Mouse (Mus musculus): ENCODE measurements at regions not wholly inside any gene's neighbourhood (a gene's known extent, or its start where the extent isn't known, plus 50 kb on each side); places are given as distances from the start of the nearest gene placed in this dataset.

GRCm38 (mm10) chr12:99632988-99633387 lies 69.6 kb upstream of the Foxn3 start:
- no peak for ATAC-seq (ENCODE audit: low read depth)
- Histone ChIP-seq H3K27ac (no peak overlapping the region), H3K36me3 (no peaks in the 10 kb centered on the region), H3K4me1 (replicated peaks) (peaks cover 5% of the 10 kb centered on the region; the same call in 1 of the 2 replicates), H3K4me2 (no peak overlapping the region), H3K4me3 (replicated peaks) (no peak overlapping the region), H3K27me3 (peaks cover 14% of the 10 kb centered on the region), H3K9me3 (replicated peaks) (no peaks in the 10 kb centered on the region), H3K9ac (no peak overlapping the region)
- WGBS (ENCODE audit: insufficient replicate concordance) = 79% methylated on average over 6 of the region's 6 CpGs
- DNase-seq = no peak

- H3K9ac ChIP-seq = no peak overlapping the region
- peaks cover 11% of the 10 kb centered on the region for H3K4me1 ChIP-seq (replicated peaks)
- DNase-seq (no peak), ATAC-seq (ENCODE audit: low read depth) (no peak)
- no peak overlapping the region for H3K27ac ChIP-seq
- no peak overlapping the region for H3K4me3 ChIP-seq (replicated peaks)
- H3K4me2 ChIP-seq = no peak overlapping the region
- WGBS (ENCODE audit: insufficient replicate concordance) = 59% methylated on average over 4 of the region's 4 CpGs
- no peaks in the 10 kb centered on the region for H3K9me3 ChIP-seq (replicated peaks)
- H3K36me3 ChIP-seq = no peaks in the 10 kb centered on the region
- peaks cover 40% of the 10 kb centered on the region for H3K27me3 ChIP-seq
These were observed 66.2 kb upstream of the Foxn3 start for GRCm38 (mm10) chr12:99629606-99630005.

- DNase-seq (no peak), ATAC-seq (ENCODE audit: low read depth) (no peak)
- no peaks in the 10 kb centered on the region for H3K9me3 ChIP-seq (replicated peaks)
- H3K9ac ChIP-seq = no peak overlapping the region
- no peak overlapping the region for H3K27ac ChIP-seq
- peaks cover 11% of the 10 kb centered on the region for H3K4me1 ChIP-seq (replicated peaks)
- H3K36me3 ChIP-seq = no peaks in the 10 kb centered on the region
- peaks cover 40% of the 10 kb centered on the region for H3K27me3 ChIP-seq
- H3K4me3 ChIP-seq (replicated peaks) = no peak overlapping the region
- WGBS (ENCODE audit: insufficient replicate concordance) = 66% methylated on average over 3 of the region's 3 CpGs
- peak overlapping the region; percentile 70; the same call in 1 of the 2 replicates for H3K4me2 ChIP-seq
These were observed 65.0 kb upstream of the Foxn3 start for GRCm38 (mm10) chr12:99628421-99628820.

- peaks cover 11% of the 10 kb centered on the region for H3K4me1 ChIP-seq (replicated peaks)
- DNase-seq = peak; percentile 50
- H3K9ac ChIP-seq = no peak overlapping the region
- peak overlapping the region; percentile 70 for H3K4me2 ChIP-seq
- peak overlapping the region; percentile 62 for H3K4me3 ChIP-seq (replicated peaks)
- WGBS (ENCODE audit: insufficient replicate concordance) = 0% methylated on average over 30 of the region's 30 CpGs
- peak; percentile 84 for ATAC-seq (ENCODE audit: low read depth)
- no peaks in the 10 kb centered on the region for H3K9me3 ChIP-seq (replicated peaks)
- H3K36me3 ChIP-seq = no peaks in the 10 kb centered on the region
- peaks cover 40% of the 10 kb centered on the region for H3K27me3 ChIP-seq
- no peak overlapping the region for H3K27ac ChIP-seq
These were observed 64.5 kb upstream of the Foxn3 start for GRCm38 (mm10) chr12:99627898-99628231.

GRCm38 (mm10) chr12:99627201-99627897 lies 64.0 kb upstream of the Foxn3 start:
- Histone ChIP-seq H3K9ac (no peak overlapping the region), H3K36me3 (no peaks in the 10 kb centered on the region), H3K4me3 (replicated peaks) (peak overlapping the region; percentile 62), H3K4me2 (peak overlapping the region; percentile 70), H3K9me3 (replicated peaks) (no peaks in the 10 kb centered on the region), H3K27ac (no peak overlapping the region), H3K4me1 (replicated peaks) (peaks cover 11% of the 10 kb centered on the region), H3K27me3 (peaks cover 40% of the 10 kb centered on the region)
- DNase-seq (no peak), ATAC-seq (ENCODE audit: low read depth) (no peak)
- 2% methylated on average over 40 of the region's 40 CpGs for WGBS (ENCODE audit: insufficient replicate concordance)

GRCm38 (mm10) chr12:99626147-99626546 lies 62.8 kb upstream of the Foxn3 start:
- no peak overlapping the region for H3K4me2 ChIP-seq
- WGBS (ENCODE audit: insufficient replicate concordance) = 70% methylated on average over 4 of the region's 4 CpGs

GRCm38 (mm10) chr12:99625094-99625493 lies 61.7 kb upstream of the Foxn3 start:
- ATAC-seq (ENCODE audit: low read depth) = no peak
- Histone ChIP-seq H3K4me2 (no peak overlapping the region), H3K36me3 (no peaks in the 10 kb centered on the region), H3K27ac (no peak overlapping the region), H3K4me3 (replicated peaks) (no peak overlapping the region), H3K9me3 (replicated peaks) (no peaks in the 10 kb centered on the region), H3K4me1 (replicated peaks) (peaks cover 11% of the 10 kb centered on the region), H3K27me3 (peaks cover 40% of the 10 kb centered on the region), H3K9ac (no peak overlapping the region)
- 36% methylated on average over 9 of the region's 9 CpGs for WGBS (ENCODE audit: insufficient replicate concordance)
- no peak for DNase-seq

More at GRCm38 (mm10) chr12:99626147-99626546, 62.8 kb upstream of the Foxn3 start:
- no peaks in the 10 kb centered on the region for H3K36me3 ChIP-seq
- H3K9ac ChIP-seq = no peak overlapping the region
- no peaks in the 10 kb centered on the region for H3K9me3 ChIP-seq (replicated peaks)
- ATAC-seq (ENCODE audit: low read depth) (no peak), DNase-seq (no peak)
- H3K27me3 ChIP-seq = peaks cover 40% of the 10 kb centered on the region
- no peak overlapping the region for H3K4me3 ChIP-seq (replicated peaks)
- peaks cover 11% of the 10 kb centered on the region for H3K4me1 ChIP-seq (replicated peaks)
- no peak overlapping the region for H3K27ac ChIP-seq

GRCm38 (mm10) chr12:99622238-99622637 lies 58.9 kb upstream of the Foxn3 start:
- peaks cover 18% of the 10 kb centered on the region for H3K27me3 ChIP-seq
- no peak overlapping the region for H3K9ac ChIP-seq
- H3K9me3 ChIP-seq (replicated peaks) = no peaks in the 10 kb centered on the region
- no peaks in the 10 kb centered on the region for H3K36me3 ChIP-seq
- H3K4me3 ChIP-seq (replicated peaks) = no peak overlapping the region
- no peak overlapping the region for H3K27ac ChIP-seq
- DNase-seq (no peak), ATAC-seq (ENCODE audit: low read depth) (no peak)
- no peak overlapping the region for H3K4me2 ChIP-seq
- no peaks in the 10 kb centered on the region for H3K4me1 ChIP-seq (replicated peaks)
- 35% methylated on average over 2 of the region's 2 CpGs for WGBS (ENCODE audit: insufficient replicate concordance)

- ATAC-seq (ENCODE audit: low read depth) (no peak), DNase-seq (no peak)
- H3K36me3 ChIP-seq = no peaks in the 10 kb centered on the region
- H3K4me3 ChIP-seq (replicated peaks) = no peak overlapping the region
- no peaks in the 10 kb centered on the region for H3K27me3 ChIP-seq
- H3K27ac ChIP-seq = no peak overlapping the region
- no peaks in the 10 kb centered on the region for H3K4me1 ChIP-seq (replicated peaks)
- H3K4me2 ChIP-seq = no peak overlapping the region
- H3K9me3 ChIP-seq (replicated peaks) = no peaks in the 10 kb centered on the region
- 73% methylated on average over 14 of the region's 14 CpGs for WGBS (ENCODE audit: insufficient replicate concordance)
- no peak overlapping the region for H3K9ac ChIP-seq
These were observed 53.9 kb upstream of the Foxn3 start for GRCm38 (mm10) chr12:99617241-99617804.

- no peak overlapping the region for H3K4me2 ChIP-seq
- no peak overlapping the region for H3K9ac ChIP-seq
- no peaks in the 10 kb centered on the region for H3K27me3 ChIP-seq
- no peak overlapping the region for H3K27ac ChIP-seq
- H3K4me1 ChIP-seq (replicated peaks) = no peaks in the 10 kb centered on the region
- H3K9me3 ChIP-seq (replicated peaks) = no peaks in the 10 kb centered on the region
- no peak overlapping the region for H3K4me3 ChIP-seq (replicated peaks)
- no peak for DNase-seq
- no peaks in the 10 kb centered on the region for H3K36me3 ChIP-seq
- ATAC-seq (ENCODE audit: low read depth) = no peak
- WGBS (ENCODE audit: insufficient replicate concordance) = 53% methylated on average over 6 of the region's 6 CpGs
These were observed 51.0 kb upstream of the Foxn3 start for GRCm38 (mm10) chr12:99614420-99614819.

All from liver, embryonic 13.5 days (tissue).